Mouse (Mus musculus): ENCODE measurements around the gene Gm17361.
"Not testable (repeated sequence)": the region's sequence is repeated elsewhere in the genome, so short reads cannot be mapped to it uniquely, and the experiment has no call there.

Gene Gm17361

GRCm38 (mm10) chrX:125003863-125004262 lies at the start of gene Gm17361:
Gene Gm17361 (plus strand): TSS chrX:125004163.
- in situ Hi-C loops (cut with MboI, MseI): not testable (repeated sequence)
